Mouse (Mus musculus) urinary bladder, adult 18-20 months (tissue): ENCODE measurements at regions not wholly inside any gene's neighbourhood (a gene's known extent, or its start where the extent isn't known, plus 50 kb on each side); places are given as distances from the start of the nearest gene placed in this dataset.
"Not testable (repeated sequence)": the region's sequence is repeated elsewhere in the genome, so short reads cannot be mapped to it uniquely, and the experiment has no call there.

Experiments
- DNase-seq, 2 experiments: peaks; one replicate each; pipeline ENCODE4 v3.0.0; 2022; ENCODE audit warnings: low spot score in 2 of 2, mixed read lengths in 2 of 2

DNA sequence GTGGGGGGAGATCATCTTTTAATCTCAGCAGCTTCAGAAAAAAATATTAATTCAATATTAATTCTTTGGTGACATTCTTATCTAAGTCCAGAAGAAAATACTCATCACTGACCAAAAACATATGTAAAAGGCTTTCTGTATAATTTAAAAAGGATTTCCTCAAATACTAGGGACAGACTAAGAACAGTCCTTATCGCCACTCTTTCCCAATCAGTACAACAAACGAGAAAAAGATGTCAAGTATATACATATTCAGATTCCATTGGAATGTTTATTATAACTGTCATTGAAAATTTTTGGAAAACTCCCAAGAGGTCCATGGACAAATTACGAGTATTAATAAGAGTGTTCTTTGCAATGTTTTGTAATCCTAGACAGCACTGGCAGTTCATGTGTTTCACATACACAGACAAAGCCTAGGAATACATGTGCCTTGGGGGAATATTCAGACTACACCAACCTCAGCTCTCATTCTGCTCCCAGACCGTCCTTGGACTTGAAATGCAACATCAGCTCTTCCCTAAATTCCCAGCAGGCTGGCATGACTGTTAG is 270.4 kb upstream of the Dcbld2 start:
- no peak for DNase-seq

DNA sequence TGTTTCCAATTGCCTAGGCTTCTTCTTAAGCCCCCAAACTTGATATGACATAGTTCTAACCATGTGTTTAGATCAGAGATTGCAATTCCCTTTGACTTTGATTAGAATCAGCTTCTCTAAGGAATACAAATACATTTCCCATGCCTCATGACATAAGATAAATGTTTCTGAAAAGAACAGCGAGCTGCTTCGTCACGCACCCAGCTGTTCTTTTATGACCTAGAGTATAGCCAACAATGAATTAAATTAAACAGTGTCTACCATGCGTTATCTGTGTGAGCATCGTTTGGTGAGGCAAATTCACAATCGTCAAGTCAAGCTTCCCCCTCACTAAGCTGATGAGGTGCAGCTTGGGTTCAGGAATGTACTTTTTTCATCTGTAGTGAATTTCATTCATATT is 261.8 kb upstream of the Dcbld2 start:
- no peak for DNase-seq

DNA sequence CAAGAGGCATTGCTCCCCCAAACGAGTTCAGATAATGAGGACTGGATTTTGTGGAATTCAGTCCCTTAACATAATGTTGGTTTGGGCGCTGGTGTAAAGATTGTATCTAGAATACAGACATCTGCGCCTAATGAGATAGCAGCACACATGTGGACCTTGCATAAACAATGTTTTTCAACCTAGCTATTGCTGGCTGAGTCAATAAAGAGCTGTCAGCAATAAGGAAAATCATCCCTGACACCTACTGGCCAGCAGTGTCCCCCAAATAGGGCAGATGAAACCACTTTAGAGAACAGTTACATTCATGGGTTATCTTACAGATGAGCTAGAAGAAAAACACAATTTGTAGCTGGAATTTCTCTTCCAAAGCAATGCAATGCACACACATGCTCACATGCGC is 252.7 kb upstream of the Dcbld2 start:
- DNase-seq = no peak

DNA sequence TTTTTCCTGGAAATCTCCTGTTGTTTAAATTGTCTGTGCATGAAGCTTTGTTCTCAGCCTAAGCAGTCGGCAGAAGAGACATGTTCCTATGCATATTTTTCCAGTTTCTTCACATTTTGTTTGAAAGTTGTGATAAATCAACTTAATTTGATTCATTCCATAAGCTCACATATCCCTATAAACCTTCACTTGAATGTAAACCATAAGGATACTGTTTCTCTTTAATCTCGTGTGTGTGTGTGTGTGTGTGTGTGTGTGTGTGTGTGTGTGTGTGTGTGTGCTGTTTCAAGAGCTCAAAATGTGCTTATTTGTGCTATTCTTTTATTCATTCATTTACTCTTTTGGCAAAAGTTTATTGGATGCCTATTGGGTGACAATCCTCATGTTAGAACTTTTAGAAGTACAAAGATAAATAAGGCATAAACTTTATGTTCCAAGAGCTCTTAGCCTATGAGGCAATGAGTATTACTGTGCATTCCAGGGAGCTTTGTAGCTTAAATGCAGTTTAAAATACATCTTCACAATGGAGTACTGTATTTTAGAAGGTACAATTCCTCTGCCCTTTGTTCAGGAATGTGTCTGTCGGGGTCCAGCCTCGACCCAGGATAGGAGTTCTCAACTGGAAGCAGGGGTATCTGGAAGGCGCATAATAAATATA is 229.4 kb upstream of the Dcbld2 start:
- DNase-seq = no peak

DNA sequence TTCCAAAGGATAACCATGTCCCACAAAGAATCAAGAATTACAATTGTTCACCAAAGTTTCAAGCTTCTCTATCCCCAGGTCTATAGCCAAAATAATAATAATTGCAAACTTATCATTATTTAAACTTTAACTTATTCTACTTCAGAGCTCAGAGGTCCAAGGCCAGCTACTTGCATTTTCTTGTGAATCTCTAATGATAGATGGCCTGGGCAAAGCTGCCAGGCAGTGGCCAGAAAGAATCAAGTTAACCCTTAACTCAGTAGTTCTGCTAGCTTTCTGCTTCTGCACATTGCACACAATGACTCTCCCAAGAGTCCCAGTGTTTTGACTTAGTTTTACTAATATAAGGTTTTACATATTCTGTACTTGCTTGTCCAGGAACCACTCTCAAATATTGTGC is 228.3 kb upstream of the Dcbld2 start:
- not testable (repeated sequence) for DNase-seq

DNA sequence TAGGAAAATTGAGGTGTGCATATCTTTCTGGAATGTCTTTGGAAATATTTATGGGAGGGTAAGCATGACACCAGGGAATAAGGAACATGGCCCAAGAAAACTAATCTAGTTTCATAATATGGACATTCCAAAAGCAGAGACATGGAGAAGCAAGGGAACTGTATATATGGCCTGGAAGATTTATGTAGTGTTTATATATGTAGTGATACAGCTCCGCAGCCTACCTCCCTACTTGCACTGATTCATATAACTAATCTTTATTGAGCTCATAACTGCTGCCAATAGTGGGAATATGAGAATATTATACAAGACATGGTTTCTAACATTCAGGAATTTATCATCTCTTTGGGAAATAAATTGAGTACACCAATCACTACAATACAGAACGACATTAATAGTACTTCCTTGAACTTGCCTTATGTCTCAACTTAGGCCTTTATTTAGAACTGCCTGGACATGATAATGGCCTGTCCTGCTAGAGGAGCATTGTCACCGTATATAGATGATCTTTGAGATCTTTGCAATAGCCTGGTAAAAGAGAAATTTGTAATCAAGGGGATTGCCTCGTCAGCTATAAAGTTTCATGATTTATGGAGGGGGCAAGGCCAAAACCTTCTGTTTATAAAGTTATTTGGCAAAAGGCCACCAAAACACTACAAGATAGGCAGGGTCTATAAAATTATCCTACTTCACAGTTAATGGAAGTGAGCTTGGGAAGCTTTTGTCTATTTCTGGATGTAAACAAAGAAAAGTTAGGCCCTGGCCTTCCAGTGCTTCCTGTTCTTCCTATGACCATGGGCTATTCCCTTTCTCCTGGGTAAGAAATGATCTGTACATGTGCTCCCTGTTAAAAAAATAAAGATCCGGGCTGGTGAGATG is 213.4 kb upstream of the Dcbld2 start:
- DNase-seq = no peak

DNA sequence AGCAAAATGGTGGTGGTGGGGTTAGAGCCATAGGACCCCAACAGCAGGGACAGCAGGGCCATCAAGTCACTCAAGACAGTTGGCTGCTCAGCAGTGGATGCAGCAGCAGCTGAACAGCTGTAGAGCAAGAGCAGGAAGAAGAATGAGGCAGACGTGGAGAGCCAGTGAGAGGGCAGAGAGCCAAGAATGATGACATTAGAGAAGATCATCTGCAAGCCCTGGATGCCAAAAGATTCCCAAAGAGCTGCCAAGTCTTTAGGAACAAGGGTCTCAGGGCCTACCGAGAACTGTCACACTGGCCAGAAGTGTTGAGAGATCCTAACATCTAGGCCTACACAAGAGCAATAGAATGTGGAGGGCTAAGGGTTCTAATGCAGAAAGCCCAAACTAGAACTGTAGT is 196.4 kb upstream of the Dcbld2 start:
- DNase-seq = no peak

DNA sequence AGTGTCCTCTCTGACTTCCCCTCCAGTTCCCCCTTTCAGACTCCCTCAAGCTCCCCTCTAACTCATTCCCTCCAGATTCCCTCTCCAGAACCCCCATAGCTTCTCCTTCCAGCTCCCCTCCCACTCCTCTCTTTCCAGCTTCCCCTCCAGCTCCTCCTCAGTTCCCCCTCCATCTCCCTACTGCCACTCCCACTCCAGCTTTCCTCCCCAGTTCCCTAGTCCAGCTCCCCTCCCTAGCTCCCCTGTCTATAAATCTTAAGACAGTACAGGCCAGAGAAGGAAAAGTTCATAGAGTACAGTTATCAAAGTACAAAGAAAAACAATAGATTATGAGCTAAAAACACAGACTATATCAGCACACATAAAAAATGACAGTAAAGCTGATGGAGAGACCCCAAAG is 173.6 kb upstream of the Dcbld2 start:
- no peak for DNase-seq

DNA sequence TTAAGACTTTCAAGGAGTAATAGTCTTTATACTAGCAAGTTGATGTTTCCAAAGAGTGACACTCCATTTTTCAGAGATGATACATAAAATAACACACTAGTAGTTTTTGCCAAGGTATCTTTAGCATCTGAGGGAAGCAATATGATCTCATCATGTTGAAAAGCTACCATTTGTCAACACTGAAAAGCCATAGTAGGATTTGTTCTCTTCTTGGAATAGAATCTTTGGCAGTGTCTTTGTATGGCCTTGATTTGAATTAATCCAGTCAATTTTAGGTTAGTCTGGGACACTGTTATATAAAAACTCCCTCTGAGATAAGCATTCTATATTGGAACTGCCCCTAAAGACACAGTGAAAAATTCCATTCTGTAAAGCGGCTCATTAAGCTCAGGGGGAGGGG is 171.4 kb upstream of the Dcbld2 start:
- DNase-seq = no peak

DNA sequence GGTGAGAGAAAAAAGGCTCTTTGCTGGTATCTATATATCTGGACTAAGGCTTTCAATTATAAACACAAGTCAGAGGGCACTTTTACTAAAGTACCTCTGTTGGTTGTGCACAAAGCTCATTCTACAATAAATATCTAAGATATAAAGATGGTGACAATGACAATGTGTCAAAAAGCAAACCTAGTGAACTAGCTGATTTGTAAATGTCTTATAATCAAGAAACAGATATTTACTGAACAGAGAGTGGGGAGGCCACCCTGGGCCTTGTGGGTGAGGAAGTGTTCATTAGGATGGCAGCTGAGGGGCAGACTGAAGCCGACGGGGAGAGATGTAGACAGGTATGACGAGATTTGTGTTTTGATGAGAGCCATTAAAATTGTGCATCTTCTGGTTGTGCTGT is 132.0 kb upstream of the Dcbld2 start:
- no peak for DNase-seq

DNA sequence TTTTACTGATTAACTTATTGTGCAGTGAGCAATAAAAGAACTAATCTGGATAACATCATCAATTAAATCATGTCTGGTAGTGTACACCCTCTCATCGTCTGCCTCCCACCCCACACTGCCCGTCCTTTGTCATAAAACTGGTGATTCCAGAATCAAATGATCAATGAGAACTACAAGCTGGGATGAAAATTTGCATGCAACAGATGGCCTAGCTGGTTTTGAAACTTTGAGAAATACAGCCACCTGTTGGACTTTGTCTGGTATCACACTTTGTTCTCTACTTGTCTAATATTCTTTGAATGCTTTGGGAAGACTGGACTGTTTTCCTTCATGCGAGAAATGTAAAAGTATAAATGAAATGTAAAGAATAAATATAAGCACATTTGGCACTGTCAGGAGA is 126.8 kb upstream of the Dcbld2 start:
- DNase-seq = no peak

DNA sequence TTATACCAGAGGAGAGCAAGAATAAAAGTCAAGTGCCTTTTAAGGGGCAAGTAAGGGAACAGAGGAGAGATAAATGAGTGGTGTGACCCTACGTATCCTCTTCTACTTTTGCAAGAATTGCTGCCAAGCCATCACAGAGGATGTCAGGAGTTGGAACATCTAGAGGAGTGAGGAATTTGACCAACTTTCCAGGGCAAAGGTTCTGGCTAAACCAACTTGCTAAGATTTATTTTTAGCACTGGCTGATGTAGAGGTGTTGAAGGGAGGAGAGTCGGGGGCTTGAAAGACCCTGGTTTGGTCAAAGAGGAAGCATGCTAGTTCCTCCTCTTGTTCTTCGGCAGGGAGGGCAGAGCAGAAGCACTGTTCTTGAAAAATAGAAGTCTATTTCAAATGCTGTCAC is 113.8 kb upstream of the Dcbld2 start:
- no peak for DNase-seq

DNA sequence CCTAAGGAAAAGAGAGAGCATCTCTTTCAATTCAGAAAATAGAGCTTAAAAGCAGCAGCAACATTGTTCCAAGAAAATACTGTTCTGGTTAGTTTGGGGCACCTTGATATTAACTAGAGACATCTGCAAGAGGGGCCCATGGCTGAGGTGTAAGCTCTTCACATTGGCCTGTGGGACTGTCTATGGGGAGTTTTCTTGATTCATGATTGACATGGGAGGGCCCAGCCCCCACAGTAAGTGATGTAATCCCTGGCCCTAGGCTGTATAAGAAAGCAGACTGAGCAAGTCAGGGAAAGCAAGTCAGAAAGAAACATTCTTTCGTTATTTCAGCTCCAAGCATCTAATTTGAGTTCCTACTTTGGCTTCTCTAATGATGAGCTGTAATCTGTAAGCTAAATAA is 113.1 kb upstream of the Dcbld2 start:
- DNase-seq = no peak

DNA sequence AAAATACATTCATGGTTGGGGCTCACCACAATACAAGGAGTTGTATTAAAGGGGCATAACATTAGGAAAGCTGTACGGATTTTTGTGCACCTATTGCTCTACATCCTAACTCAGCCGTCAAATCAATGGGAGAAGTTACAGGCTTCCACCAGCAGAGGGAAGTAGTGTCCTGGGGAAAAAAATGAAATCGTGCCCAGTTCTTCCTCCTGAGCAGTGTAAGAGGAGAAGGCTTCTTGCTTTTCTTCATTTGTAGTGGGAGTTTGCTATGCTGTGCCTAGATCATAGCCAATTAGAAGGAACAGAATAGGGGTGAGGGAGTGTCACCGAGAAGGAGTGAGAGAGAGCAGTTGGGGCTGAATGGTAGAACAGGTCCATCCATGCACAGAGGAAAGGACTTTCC is 108.7 kb upstream of the Dcbld2 start:
- peak; percentile 11 to 21 for DNase-seq

DNA sequence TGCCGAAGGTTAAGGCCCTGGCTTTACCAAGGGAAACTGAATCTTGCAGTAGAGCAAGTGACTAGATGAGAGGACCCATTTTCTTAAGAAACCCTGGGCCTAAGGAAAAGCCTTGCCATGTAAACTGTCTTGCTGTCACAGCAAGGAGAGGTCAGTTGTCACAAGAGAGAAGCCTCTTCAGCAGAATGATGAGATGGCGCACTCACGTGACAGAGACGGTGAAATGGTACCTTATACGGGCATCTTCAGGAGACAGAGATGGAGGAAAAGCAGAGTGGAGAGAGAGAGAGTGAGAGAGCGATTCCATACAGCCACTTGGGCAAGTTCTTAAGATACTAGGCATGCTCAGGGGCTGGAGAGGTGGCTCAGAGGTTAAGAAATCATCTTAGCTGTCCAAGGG is 108.1 kb upstream of the Dcbld2 start:
- DNase-seq = no peak

DNA sequence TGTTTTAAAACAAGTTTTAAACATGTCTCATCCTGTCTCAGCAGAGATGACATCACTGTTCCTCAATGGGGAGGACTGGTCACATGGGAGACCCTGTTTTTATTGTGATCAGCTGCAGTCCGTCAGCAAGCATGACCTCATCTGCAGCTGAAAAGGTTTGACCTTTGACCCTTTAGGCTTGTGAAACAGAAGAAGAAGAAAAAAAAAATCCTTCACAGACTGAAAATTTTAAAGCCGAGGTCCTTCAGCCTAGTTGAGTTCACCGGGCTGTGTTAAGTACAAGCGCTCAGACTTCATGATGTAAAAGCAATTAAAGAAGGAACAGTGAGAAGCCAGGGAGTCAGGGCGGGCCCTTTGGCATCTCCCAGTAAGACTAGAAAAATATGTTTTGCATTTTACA is 104.7 kb upstream of the Dcbld2 start:
- DNase-seq = peak in 1 of 2 experiments; percentile 51

DNA sequence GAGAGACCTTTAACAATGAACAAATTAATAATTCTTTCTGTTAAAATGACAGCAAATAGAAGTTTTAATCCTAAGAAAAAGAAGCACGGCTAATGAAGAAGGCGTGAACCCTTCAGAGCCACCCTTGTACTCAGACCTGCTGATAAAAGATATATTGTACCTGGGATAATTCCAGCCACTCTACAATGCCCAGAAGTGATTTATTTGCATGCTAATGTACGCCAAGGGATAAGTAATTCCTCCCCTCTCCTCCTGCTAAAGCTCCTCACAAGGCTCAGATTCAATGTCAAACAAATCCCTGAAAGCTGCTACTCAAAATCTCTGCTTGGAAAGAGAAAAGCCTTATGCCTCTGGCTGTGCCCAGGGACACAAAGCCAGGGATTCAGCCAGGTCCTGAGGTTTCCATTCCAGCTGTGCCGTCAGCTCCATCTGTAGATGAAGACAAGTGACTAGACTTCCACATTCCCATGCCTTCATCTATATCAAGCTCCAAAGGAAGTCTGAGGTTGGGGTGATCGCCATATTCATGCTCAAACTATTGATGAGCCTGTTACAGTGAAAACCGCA is 91.3 kb upstream of the Dcbld2 start:
- no peak for DNase-seq

DNA sequence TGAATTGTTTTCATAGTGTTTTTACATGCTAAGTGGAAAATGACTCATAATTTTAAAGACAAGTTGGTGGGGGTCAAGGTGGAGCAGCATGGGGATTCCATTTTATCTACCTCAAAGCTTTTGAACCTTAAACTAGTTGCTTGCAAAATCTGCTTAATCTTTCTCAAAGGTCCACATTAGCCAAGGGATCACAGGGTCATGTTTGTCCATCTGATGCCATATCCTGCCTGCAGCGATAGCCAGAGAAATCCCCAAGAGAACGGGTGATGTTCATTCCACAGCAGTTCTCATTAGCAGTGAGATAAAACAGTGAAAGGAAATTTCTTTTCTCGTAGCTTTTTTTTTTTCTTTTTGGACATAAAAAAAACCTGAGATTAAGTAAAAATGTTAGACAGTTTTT is 77.2 kb upstream of the Dcbld2 start:
- peak in 1 of 2 experiments; percentile 8 for DNase-seq

DNA sequence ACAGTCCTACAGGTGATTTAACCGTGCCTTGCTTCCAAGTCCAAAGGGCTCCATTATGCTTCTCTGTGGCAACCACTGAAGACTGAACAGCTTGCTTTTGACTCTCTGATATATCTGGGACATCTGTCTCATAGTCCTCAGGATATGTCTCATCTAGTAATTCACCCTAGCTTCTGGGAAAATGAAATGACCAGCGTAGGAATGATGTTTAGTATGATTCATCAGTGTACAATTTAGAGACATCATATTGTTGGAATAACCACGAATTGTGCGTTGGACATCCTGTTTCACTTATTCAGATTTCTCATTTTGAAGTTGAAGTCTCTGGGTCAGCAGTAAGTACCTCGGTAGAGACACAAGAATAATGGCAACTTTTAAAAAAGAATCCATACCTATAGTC is 64.3 kb upstream of the Dcbld2 start:
- no peak for DNase-seq

DNA sequence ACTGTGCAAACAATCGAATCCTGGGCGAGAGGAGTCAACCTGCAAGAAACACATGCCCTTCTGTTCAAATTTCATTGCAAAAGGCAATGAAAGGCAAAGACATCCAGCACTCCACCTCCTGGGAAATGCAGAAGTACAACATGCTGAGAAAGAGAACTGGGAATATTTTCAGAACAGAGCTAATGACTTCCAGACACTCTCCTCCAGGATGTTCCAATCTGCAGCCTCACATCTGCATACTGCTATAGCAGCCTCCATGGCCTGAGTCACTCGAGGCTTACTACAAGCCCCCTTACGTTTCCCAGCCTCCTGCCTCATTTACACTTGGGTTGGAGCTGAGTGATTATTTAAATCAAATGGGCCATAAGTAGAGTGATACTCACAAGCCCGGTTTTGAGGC is 58.9 kb upstream of the Dcbld2 start:
- no peak for DNase-seq

DNA sequence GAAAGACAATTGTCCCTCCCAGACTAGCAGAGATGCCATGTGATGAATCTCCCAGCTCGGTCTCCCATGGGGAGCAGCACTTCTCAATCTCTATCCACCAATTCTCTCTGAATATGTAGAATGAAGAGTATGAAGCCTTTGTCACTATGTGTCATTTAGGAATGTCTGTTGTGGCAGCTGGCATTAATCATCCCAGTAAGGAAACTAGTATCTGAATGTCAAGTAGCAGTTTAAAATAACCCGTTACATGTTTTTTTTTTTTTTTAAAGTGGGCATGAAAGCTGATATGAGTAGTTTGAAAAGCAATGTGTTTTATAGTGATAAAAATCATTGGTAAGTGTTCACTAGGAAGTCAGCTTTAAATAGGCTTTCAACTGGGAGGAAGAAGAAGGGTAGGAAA is 58.4 kb upstream of the Dcbld2 start:
- no peak for DNase-seq

DNA sequence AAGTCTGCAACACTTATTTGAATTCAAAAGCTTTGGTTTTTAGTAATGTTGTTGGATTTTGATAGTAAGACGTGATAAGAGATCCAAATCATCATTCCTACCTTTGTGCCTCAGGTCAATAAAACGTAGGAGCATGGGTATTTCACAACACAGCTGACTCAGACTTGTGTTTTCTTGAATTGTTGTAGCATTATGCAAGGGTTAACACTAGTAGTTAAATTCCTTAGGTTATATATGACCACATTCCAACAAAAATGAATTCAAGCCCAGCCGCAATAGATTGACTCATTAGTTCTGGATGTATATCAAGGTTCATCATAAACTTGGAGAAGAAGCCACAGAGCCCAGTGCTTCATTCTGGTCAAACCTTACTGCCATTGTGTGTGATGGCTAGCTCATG is 56.1 kb upstream of the Dcbld2 start:
- no peak for DNase-seq

DNA sequence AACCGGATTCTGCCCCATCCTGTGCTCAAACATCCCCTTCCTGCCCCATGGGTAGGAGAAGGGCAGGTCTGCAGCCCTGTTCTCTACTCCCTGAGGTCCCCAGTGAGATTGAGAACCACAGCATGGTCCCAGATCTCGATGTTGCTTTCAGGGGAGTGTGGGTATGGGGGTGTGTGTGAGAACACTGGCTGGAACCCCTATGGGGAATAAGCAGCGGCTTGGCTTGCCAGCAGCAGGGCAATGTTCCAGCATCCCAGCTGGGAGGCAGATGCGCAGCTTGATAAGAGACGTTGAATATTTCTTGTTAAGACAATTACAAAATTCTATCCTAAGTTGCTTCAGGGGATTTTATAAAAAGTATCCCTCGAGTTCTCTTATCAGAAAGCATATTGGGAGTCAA is 53.7 kb upstream of the Dcbld2 start:
- DNase-seq = peak in 1 of 2 experiments; percentile 24
